Mouse (Mus musculus): ENCODE measurements at regions not wholly inside any gene's neighbourhood (a gene's known extent, or its start where the extent isn't known, plus 50 kb on each side); places are given as distances from the start of the nearest gene placed in this dataset.

GRCm38 (mm10) chr9:49873550-49873949, 74.8 kb upstream of the Ncam1 start:
- peak; percentile 79 to 84 for DNase-seq (ENCODE audit: low spot score in 2 of 2)

DNA sequence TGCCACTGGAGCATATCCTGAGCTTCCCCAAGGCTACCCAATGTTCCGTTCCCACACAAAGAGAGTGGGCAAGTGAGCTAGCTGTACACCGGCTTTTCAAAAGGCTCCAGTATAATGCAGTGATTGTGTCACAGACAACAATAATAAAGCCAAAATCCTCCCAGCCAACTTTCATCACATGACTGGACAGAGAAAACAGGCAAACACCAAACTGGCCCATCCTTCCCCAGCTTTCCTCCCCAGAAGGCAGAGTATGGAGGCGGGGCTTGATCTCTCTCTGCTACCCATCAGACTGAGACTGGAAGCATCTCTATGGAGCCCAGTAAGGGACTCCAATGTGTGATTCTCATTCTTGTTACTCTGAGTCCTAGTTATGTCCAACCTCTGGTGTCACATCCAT, 52.8 kb upstream of the Ncam1 start:
- DNase-seq (ENCODE audit: low spot score in 2 of 2) = peak; percentile 39 to 48

GRCm38 (mm10) chr9:49849442-49849841, 50.7 kb upstream of the Ncam1 start:
- no peak for DNase-seq (ENCODE audit: low spot score in 2 of 2)

- no peak for DNase-seq (ENCODE audit: low spot score in 2 of 2)
These were observed 50.2 kb upstream of the Ncam1 start for GRCm38 (mm10) chr9:49848943-49849342.

Measured in left cerebral cortex, adult 9 months (tissue).